Mouse (Mus musculus) limb, embryonic 10.5 days (tissue): Measurements from ENCODE around the gene Fkbp6. TPM values are rescaled to one million over a fixed set of nuclear protein-coding genes. Genes with fewer than 3 reads are reported as not detected.

ENCODE experiments used
- DNase-seq: peaks from one replicate; pipeline ENCODE4 v3.0.0-alpha.2; 2017; ENCODE audit warnings: low spot score
- H3K27ac ChIP-seq: fragments of 300-500 bp; sonication (generic); 2 replicates; pipeline ENCODE4 v1.5.1; 2016; ENCODE audit warnings: mild to moderate bottlenecking
- H3K27me3 ChIP-seq: fragments of 300-500 bp; sonication (generic); 2 replicates; pipeline ENCODE4 v1.6.1; 2016; ENCODE audit warnings: low read depth, mild to moderate bottlenecking; ENCODE audit not compliant: poor library complexity, severe bottlenecking
- H3K36me3 ChIP-seq: fragments of 300-500 bp; sonication (generic); 2 replicates; pipeline ENCODE4 v1.6.1; 2016; ENCODE audit warnings: mild to moderate bottlenecking, moderate library complexity
- H3K4me1 ChIP-seq: fragments of 300-500 bp; sonication (generic); 2 replicates; pipeline ENCODE4 v1.6.1; 2016
- H3K4me3 ChIP-seq: fragments of 300-500 bp; sonication (generic); 2 replicates; pipeline ENCODE4 v1.5.1; 2016; ENCODE audit warnings: mild to moderate bottlenecking, moderate library complexity
- H3K9me3 ChIP-seq: fragments of 300-500 bp; sonication (generic); replicated peaks from 2 replicates; pipeline ENCODE4 v1.6.1; 2016; ENCODE audit warnings: mild to moderate bottlenecking
- WGBS: fragments of 180-500 bp; shearing (Covaris S2); methylation state at CpG from one replicate; pipeline ENCODE4 v1.1.7; 2016; 5-methylcytosine and 5-hydroxymethylcytosine counted together
- polyA plus RNA-seq: library from polyadenylated mRNA; unstranded; fragments of >200 nt; fragmentation: Nextera tagmentation; extraction: Ambion mirVana; gene quantifications from 2 replicates; pipeline ENCODE4 v1.2.1, GENCODE M21; 2016

Gene Fkbp6
- polyA plus RNA-seq, 1 experiment from 2014 or later: not detected

DNA sequence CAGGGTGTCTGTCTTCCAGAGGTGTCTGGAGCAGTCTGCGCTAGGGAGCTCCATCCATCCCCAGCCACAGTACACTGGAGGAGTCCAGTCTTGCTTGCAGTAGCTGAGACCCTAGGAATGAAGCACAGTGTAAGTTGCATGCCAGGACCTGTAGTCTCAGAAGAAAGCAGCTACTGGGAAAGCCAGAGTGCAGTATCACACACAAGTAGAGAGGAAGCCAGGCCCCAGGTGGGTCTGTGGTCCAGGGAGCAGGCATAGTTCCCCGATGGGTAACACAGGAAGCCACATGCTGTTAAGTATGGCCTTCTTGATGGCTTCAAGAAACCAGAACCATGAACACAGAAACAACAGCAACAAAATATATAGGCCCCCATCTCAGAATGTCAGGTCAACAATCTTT is 57.8 kb downstream of the Fkbp6 start:
- Histone ChIP-seq H3K36me3 (no peaks in the 10 kb centered on the region), H3K27ac (peak overlapping the region; percentile 64), H3K27me3 (no peaks in the 10 kb centered on the region), H3K4me3 (no peak overlapping the region), H3K4me1 (peaks cover 18% of the 10 kb centered on the region), H3K9me3 (no peaks in the 10 kb centered on the region)
- 87% methylated on average over 2 of the region's 2 CpGs for WGBS
- peak; percentile 25 for DNase-seq

DNA sequence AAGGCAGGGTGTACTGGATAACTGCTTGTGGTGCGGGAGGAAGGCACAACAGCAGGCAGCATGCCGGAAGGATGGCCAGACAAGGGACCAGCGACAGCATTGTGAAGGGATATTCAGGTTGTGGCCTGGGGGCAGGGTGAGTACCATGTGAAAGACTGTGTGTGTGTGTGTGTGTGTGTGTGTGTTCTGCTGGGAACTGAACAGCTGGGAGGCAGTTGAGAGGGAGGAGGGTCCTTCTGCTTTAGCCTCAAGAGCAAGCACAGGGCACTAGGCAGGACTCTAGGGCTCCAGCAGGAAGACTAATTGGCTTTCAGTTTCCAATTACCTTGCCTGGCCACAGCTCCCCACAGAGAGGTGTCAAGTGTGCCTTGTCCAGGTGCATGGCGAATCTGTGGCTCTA is 58.7 kb downstream of the Fkbp6 start:
- no peaks in the 10 kb centered on the region for H3K9me3 ChIP-seq
- WGBS: 55% methylated on average over 4 of the region's 4 CpGs
- H3K27ac ChIP-seq: peak overlapping the region; percentile 64
- H3K4me1 ChIP-seq: peaks cover 18% of the 10 kb centered on the region
- no peaks in the 10 kb centered on the region for H3K36me3 ChIP-seq
- peak; percentile 43 for DNase-seq
- H3K4me3 ChIP-seq: no peak overlapping the region
- H3K27me3 ChIP-seq: no peaks in the 10 kb centered on the region

DNA sequence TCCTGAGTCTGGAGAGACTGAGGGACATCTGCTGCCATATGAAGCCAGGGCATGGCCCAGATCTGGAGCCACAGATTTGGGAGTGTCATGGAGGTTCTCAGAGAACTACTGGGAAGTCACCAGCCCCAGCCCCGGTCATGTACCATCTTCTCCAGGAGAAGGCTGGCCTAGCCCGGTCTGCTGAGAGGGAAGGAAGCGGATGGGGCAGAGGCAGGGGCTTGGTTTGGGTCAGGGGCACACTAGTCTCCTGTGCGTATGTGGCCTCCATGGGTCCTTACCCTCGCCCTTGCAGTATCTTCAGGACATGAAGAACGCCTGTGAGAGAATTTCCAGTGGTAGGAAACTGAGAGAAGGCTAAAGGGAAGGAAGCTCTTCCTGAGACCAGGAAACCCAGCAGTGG is 59.1 kb downstream of the Fkbp6 start:
- peak; percentile 29 for DNase-seq
- WGBS: 84% methylated on average over 6 of the region's 6 CpGs
- Histone ChIP-seq H3K9me3 (no peaks in the 10 kb centered on the region), H3K36me3 (no peaks in the 10 kb centered on the region), H3K4me3 (no peak overlapping the region), H3K4me1 (peaks cover 18% of the 10 kb centered on the region), H3K27ac (peak overlapping the region; percentile 64), H3K27me3 (no peaks in the 10 kb centered on the region)

DNA sequence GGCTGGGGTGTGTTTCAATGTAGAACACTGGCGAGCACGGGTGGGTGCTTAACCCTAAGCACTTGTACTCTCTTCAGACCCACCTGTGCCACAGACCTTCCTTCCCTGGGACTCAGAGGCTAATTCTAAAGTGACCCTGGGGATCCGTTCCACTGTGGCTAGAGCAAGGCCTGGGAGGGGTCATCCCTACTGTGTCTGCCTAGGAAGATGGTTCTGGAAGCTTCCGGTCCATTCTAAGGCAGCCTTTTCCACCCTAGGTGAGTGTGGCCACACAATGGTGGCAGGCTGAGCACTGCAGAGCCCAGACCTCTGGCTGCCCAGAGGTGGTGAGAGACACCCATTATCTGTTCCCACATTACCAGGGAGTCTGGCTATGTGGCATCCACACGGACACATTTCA is 62.9 kb downstream of the Fkbp6 start:
- Histone ChIP-seq H3K4me1 (peaks cover 15% of the 10 kb centered on the region), H3K9me3 (no peaks in the 10 kb centered on the region), H3K4me3 (no peak overlapping the region), H3K27me3 (no peaks in the 10 kb centered on the region), H3K27ac (no peak overlapping the region), H3K36me3 (no peaks in the 10 kb centered on the region)
- 83% methylated on average over 5 of the region's 5 CpGs for WGBS
- no peak for DNase-seq

DNA sequence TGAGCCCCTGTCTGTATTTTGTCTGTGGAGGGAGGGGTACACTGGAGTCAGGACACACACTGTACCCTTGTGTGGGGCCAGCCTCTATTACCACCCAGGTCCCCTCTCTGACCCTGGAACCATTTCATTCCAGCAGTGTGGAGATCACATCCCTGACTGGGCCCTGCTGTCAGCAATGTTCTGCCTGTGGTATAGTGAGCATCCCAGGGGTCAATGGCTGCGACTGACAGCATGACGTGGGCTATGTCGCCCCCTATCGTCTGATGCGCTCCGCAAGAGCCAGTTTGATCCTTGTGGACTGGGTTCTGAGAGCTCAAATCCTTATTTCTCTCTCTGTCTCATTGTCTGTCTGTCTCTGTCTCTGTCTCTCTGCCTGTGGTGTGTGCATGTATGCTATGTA is 63.7 kb downstream of the Fkbp6 start:
- WGBS: 1% methylated on average over 6 of the region's 6 CpGs
- H3K9me3 ChIP-seq: no peaks in the 10 kb centered on the region
- H3K4me1 ChIP-seq: peaks cover 8% of the 10 kb centered on the region
- no peak overlapping the region for H3K27ac ChIP-seq
- H3K36me3 ChIP-seq: no peaks in the 10 kb centered on the region
- peak; percentile 85 for DNase-seq
- H3K27me3 ChIP-seq: no peaks in the 10 kb centered on the region
- no peak overlapping the region for H3K4me3 ChIP-seq

DNA sequence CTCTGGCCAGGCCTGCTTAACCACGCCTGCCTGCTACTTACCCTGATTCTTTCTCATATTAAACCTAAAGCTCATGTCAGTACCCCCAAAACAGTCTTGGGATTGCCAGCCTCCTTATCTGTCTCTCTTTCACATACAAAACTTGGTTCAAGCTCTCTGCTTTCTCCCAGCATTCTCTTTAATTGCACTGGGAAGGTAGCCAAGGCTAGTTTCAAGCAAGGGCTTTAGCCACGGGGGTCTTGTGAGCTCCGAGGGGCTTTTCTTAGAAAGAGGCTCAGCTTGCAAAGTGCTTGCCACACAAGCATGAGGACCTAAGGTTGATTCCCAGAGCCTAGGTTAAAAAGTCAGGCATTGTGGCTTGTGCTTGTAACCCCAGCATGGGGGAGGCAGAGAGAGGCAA is 64.6 kb downstream of the Fkbp6 start:
- DNase-seq: no peak
- no peak overlapping the region; the same call in 1 of the 2 replicates for H3K27ac ChIP-seq

DNA sequence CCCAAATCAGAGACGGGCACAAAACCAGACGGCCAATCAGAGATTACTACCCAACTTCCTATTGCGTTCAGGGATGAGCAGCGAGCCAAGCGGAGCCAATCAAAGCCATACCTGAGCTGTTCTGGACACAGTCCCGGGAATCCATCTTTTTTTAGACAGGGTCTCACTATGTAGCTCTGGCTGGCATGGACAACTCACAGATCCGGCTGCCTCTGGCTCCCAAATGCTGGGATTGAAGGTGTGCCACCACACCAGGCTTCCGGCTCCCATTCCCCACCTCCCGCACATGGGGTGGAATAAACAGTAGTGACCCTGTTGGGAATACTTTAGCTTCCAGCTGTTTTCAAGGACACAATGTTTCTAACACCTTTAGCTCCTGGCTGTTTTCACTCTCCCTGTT is 69.6 kb downstream of the Fkbp6 start:
- Histone ChIP-seq H3K27ac (no peak overlapping the region), H3K27me3 (peaks cover 28% of the 10 kb centered on the region), H3K4me3 (no peak overlapping the region), H3K36me3 (no peaks in the 10 kb centered on the region), H3K9me3 (no peaks in the 10 kb centered on the region), H3K4me1 (peaks cover 22% of the 10 kb centered on the region)
- no peak for DNase-seq
- 76% methylated on average over 9 of the region's 9 CpGs for WGBS

More for the DNA sequence above, 64.6 kb downstream of the Fkbp6 start:
- H3K4me1 ChIP-seq: peaks cover 5% of the 10 kb centered on the region; the same call in 1 of the 2 replicates
- no peaks in the 10 kb centered on the region for H3K36me3 ChIP-seq
- no peak overlapping the region for H3K4me3 ChIP-seq
- no peaks in the 10 kb centered on the region for H3K9me3 ChIP-seq
- no peaks in the 10 kb centered on the region for H3K27me3 ChIP-seq
- WGBS: 84% methylated on average over 3 of the region's 3 CpGs

DNA sequence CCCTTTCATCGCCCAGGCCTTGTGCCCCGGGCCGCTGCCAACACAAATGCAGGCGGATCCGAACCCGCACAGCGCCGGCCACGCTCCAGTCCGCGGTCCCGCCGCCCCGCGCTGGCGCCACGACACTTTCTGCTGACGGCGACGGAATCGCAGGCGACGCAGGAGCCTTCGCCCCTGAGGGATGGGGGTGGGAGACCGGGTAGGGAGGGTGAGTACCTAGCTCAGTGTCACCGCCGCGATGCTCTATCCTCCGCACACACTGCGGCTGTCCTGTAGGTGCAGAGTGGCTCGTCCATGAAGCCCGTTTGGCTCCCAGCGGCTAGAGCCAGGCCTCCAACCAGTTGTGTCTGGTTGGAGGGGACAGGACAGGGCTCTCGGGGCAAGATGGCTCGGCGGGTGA is 73.2 kb downstream of the Fkbp6 start:
- 3% methylated on average over 36 of the region's 36 CpGs for whole genome bisulfite sequencing
- no peaks in the 10 kb centered on the region for H3K36me3 ChIP-seq
- H3K27ac ChIP-seq: peak overlapping the region; percentile 61

DNA sequence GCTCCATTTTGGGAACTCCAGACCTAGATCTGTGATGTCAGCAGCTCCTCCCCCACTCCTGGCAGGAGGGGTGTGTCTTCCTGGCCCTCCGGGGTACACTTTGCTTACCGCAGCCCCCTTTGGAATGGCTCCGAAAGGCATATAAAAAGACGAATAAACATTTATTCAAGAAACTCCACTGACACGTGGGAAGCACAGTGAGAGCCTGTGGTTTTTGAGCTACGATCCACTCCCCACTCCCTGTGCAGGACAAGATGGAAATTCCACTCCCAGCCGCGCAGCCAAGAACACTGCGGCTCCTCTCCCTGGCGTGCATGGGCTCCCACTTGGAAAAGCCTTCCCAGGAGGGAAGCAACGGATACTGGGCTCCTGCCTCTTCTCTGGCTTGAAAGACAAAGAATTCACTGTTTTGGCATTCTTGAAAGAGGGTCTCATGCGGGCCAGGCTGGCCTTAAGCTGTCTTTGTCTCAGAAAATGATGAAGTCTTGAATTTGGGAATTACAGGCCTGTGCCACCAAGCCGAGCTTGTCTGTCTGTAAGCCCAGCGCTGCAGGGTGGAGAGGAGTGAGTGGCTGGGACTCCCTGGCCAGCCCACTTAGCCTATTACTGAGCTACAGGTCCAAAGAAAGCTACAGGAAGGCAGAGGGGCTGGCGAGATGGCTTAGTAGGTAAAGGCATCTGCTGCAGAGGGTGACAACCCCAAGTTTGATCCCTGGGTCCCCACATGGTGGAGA is 75.0 kb downstream of the Fkbp6 start:
- peak; percentile 40 for DNase-seq
- 24% methylated on average over 15 of the region's 15 CpGs for WGBS

More for the DNA sequence above, 73.2 kb downstream of the Fkbp6 start:
- Histone ChIP-seq H3K27me3 (peaks cover 46% of the 10 kb centered on the region), H3K4me1 (peaks cover 39% of the 10 kb centered on the region), H3K9me3 (no peaks in the 10 kb centered on the region), H3K4me3 (peak overlapping the region; percentile 46)
- DNase-seq: peak; percentile 58

DNA sequence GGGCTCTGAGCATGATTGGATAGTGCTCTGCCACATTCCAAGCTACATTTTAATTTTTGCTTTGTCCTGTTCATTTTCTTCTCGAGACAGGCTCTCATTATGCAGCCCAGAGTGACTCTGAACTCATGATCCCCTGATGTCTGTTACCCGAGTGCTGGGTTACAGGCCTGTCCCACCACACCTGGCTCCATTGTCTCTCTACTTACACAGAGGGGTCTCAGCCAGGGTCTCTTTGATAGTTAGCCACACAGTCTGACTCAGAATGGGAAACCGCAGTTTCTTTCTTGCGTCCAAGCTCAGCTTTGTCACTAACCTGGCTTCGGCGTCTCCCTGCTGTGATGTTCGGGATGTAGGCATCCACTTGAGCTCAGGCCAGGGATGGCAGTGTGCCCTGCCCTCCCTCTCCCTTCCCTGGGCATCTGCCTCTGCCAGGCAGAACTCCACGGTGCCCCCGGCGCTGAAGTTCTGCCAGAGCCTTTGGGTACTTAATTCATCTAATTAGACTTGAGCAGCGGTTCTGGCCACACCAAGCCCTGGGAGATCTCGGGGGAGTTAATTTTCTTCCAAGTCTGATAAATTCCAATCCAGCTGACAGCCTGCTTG is 78.2 kb downstream of the Fkbp6 start:
- H3K9me3 ChIP-seq: no peaks in the 10 kb centered on the region
- peaks cover 35% of the 10 kb centered on the region for H3K4me1 ChIP-seq
- H3K36me3 ChIP-seq: no peaks in the 10 kb centered on the region
- no peak for DNase-seq
- no peak overlapping the region for H3K4me3 ChIP-seq
- no peak overlapping the region for H3K27ac ChIP-seq
- peaks cover 32% of the 10 kb centered on the region for H3K27me3 ChIP-seq
- WGBS: 81% methylated on average over 12 of the region's 12 CpGs

More for the DNA sequence above, 75.0 kb downstream of the Fkbp6 start:
- peak overlapping the region; percentile 73 for H3K27ac ChIP-seq
- peak overlapping the region; percentile 28 for H3K4me3 ChIP-seq
- no peaks in the 10 kb centered on the region for H3K9me3 ChIP-seq
- peaks cover 46% of the 10 kb centered on the region for H3K27me3 ChIP-seq
- H3K4me1 ChIP-seq: peaks cover 32% of the 10 kb centered on the region
- no peaks in the 10 kb centered on the region for H3K36me3 ChIP-seq

DNA sequence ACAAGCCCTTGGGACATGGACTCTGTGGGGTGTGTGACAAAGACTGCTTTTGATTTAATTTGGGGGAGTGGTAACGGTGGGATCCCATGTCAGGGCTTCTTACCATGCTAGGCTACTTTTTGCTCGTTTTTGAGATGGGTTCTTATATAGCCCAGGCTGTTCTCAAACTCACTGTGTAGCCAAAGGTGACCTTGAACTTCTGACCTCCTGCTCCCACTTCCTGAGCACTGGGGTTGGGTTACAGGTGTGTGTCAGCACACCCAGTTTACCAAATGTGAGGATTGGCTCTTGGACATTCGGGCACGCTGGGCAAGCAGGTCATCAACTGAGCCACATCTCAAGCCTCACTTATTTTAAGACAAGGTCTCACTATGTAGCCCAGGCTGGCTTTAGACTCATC is 79.5 kb downstream of the Fkbp6 start:
- Histone ChIP-seq H3K27me3 (peaks cover 19% of the 10 kb centered on the region), H3K27ac (no peak overlapping the region), H3K36me3 (no peaks in the 10 kb centered on the region), H3K4me3 (no peak overlapping the region), H3K4me1 (peaks cover 24% of the 10 kb centered on the region), H3K9me3 (no peaks in the 10 kb centered on the region)
- DNase-seq: no peak
- 89% methylated on average over 4 of the region's 4 CpGs for WGBS

DNA sequence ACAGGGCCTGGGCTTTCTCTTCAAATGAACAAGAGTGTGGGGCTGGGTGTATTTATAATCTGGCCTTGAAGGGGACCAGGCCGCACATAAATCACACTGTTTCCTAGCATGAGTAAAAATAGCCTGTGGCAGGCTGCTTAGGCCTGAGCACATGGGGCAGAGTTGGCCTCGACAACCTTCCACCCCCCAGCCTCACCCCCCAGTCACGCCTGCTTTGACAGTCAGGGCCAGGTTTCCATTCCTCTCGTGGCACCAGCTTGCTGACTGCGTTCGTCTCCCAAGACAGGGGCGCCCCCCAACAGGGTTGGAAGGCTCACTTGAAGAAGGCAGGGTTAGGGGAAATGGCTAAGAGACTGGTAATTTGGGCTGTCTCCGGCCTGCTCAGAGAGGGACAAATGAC is 80.4 kb downstream of the Fkbp6 start:
- Histone ChIP-seq H3K27me3 (peaks cover 10% of the 10 kb centered on the region; the same call in 1 of the 2 replicates), H3K9me3 (no peaks in the 10 kb centered on the region), H3K4me1 (peaks cover 24% of the 10 kb centered on the region), H3K4me3 (no peak overlapping the region), H3K27ac (peak overlapping the region; percentile 36; the same call in 1 of the 2 replicates), H3K36me3 (no peaks in the 10 kb centered on the region)
- no peak for DNase-seq
- 71% methylated on average over 8 of the region's 8 CpGs for WGBS

DNA sequence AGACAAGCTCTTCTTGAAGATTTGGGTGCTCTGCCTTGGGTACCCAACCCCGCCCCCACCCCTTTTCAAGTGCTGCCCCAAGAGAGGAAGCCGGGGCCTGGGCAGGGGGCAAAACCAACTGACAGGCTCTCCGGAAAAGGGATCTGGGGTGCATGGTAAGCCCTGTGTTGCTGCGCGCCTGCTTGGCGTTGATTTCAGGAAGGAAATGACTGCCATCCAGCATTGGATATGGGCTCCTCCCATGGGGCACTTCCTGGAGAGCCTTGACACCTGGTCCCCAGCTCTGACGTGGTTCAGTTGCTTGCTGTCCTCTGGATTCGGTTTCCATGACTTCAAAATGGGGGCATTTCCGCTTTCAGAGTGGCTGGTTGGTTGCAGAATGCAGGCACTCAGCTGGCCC is 85.3 kb downstream of the Fkbp6 start:
- no peaks in the 10 kb centered on the region for H3K9me3 ChIP-seq
- no peak for DNase-seq
- H3K27me3 ChIP-seq: no peaks in the 10 kb centered on the region
- H3K4me3 ChIP-seq: peak overlapping the region; percentile 29
- no peaks in the 10 kb centered on the region for H3K36me3 ChIP-seq
- peaks cover 24% of the 10 kb centered on the region for H3K4me1 ChIP-seq
- 44% methylated on average over 9 of the region's 9 CpGs for WGBS
- H3K27ac ChIP-seq: peak overlapping the region; percentile 85
